Mouse (Mus musculus) heart, embryonic 12.5 days (tissue): ENCODE results near the gene Xpnpep3. TPM values are rescaled to one million over a fixed set of nuclear protein-coding genes. Genes with fewer than 3 reads are reported as not detected.
A peak's percentile ranks its signal among the peaks of the same experiment; 100 is the strongest.

Source experiments
- ATAC-seq: fragments of 200-750 bp; cut with Nextera tagmentation; 2 replicates; pipeline ENCODE4 v1.8.0; 2017; ENCODE audit warnings: moderate TSS enrichment, moderate library complexity; ENCODE audit not compliant: insufficient number of reproducible peaks, low FRiP score
- H3K27ac ChIP-seq: fragments of 300-500 bp; sonication (generic); 2 replicates; pipeline ENCODE4 v1.5.1; 2016; ENCODE audit warnings: mild to moderate bottlenecking, moderate library complexity; ENCODE audit not compliant: poor library complexity, severe bottlenecking
- H3K27me3 ChIP-seq: fragments of 300-500 bp; sonication (generic); replicated peaks from 2 replicates; pipeline ENCODE4 v1.6.1; 2016; ENCODE audit warnings: mild to moderate bottlenecking, moderate library complexity
- H3K36me3 ChIP-seq: fragments of 300-500 bp; sonication (generic); 2 replicates; pipeline ENCODE4 v1.6.1; 2016; ENCODE audit warnings: mild to moderate bottlenecking, moderate library complexity
- H3K4me1 ChIP-seq: fragments of 300-500 bp; sonication (generic); replicated peaks from 2 replicates; pipeline ENCODE4 v1.6.1; 2016; ENCODE audit warnings: mild to moderate bottlenecking
- H3K4me2 ChIP-seq: fragments of 300-500 bp; sonication (generic); 2 replicates; pipeline ENCODE4 v1.6.1; 2016; ENCODE audit warnings: mild to moderate bottlenecking, moderate library complexity
- H3K4me3 ChIP-seq: fragments of 300-500 bp; sonication (generic); 2 replicates; pipeline ENCODE4 v1.5.1; 2016; ENCODE audit warnings: mild to moderate bottlenecking
- H3K9ac ChIP-seq: fragments of 300-500 bp; sonication (generic); 2 replicates; pipeline ENCODE4 v1.6.1; 2016; ENCODE audit warnings: mild to moderate bottlenecking, moderate library complexity
- H3K9me3 ChIP-seq: fragments of 300-500 bp; sonication (generic); replicated peaks from 2 replicates; pipeline ENCODE4 v1.6.1; 2016; ENCODE audit warnings: mild to moderate bottlenecking, moderate library complexity
- WGBS: fragments of 180-500 bp; shearing (Covaris S2); methylation state at CpG from one replicate; pipeline ENCODE4 v1.1.7; 2016; 5-methylcytosine and 5-hydroxymethylcytosine counted together
- polyA plus RNA-seq: library from polyadenylated mRNA; unstranded; fragments of >200 nt; fragmentation: Nextera tagmentation; extraction: Ambion mirVana; gene quantifications from 2 replicates; pipeline ENCODE4 v1.2.1, GENCODE M21; 2016

Gene Xpnpep3
- 10.4 and 11.3 TPM in 2 replicates for polyA plus RNA-seq

- Histone ChIP-seq H3K36me3 (peaks cover 11% of the 10 kb centered on the region), H3K27ac (peak within 1 kb of the TSS; percentile 91), H3K4me3 (peak within 1 kb of the TSS; percentile 67), H3K4me1 (peaks cover 15% of the 10 kb centered on the region; the same call in 1 of the 2 replicates), H3K9me3 (no peaks in the 10 kb centered on the region), H3K27me3 (no peaks in the 10 kb centered on the region), H3K4me2 (peak within 1 kb of the TSS; percentile 91), H3K9ac (peak within 1 kb of the TSS; percentile 93)
- peak; percentile 100 for ATAC-seq
- under 1% methylated on average over 50 of the region's 50 CpGs for WGBS
Measured at GRCm38 (mm10) chr15:81399638-81400315, at the start of gene Xpnpep3, which contains the start of gene St13. TSS of gene Xpnpep3 (plus strand) at chr15:81400138. TSS of gene St13 (minus strand) at chr15:81400077.

GRCm38 (mm10) chr15:81350401-81350800, 49.5 kb upstream of the Xpnpep3 start:
- Histone ChIP-seq H3K4me2 (no peak overlapping the region), H3K27ac (no peak overlapping the region), H3K36me3 (0 out of 2 replicates have a peak, but pooled peaks cover 2% of the 10 kb centered on the region), H3K4me3 (no peak overlapping the region), H3K4me1 (peaks cover 4% of the 10 kb centered on the region), H3K9ac (no peak overlapping the region), H3K9me3 (no peaks in the 10 kb centered on the region), H3K27me3 (no peaks in the 10 kb centered on the region)
- WGBS, result 68% methylated on average over 1 of the region's 1 CpGs
- ATAC-seq, result no peak

GRCm38 (mm10) chr15:81352638-81353037, 47.3 kb upstream of the Xpnpep3 start:
- Histone ChIP-seq H3K9ac (no peak overlapping the region), H3K4me2 (no peak overlapping the region), H3K9me3 (no peaks in the 10 kb centered on the region), H3K36me3 (0 out of 2 replicates have a peak, but pooled peaks cover 4% of the 10 kb centered on the region), H3K27me3 (no peaks in the 10 kb centered on the region), H3K4me1 (peaks cover 4% of the 10 kb centered on the region), H3K4me3 (no peak overlapping the region), H3K27ac (no peak overlapping the region)
- WGBS, result 58% methylated on average over 1 of the region's 1 CpGs
- ATAC-seq, result no peak

GRCm38 (mm10) chr15:81355146-81355761, 44.7 kb upstream of the Xpnpep3 start:
- no peak; the same call in 1 of the 2 replicates for ATAC-seq
- no peak overlapping the region for H3K27ac ChIP-seq
- WGBS, result 57% methylated on average over 3 of the region's 3 CpGs

GRCm38 (mm10) chr15:81356946-81357345, 43.0 kb upstream of the Xpnpep3 start:
- Histone ChIP-seq H3K4me2 (no peak overlapping the region), H3K4me3 (no peak overlapping the region), H3K9me3 (no peaks in the 10 kb centered on the region), H3K4me1 (peaks cover 22% of the 10 kb centered on the region), H3K36me3 (0 out of 2 replicates have a peak, but pooled peaks cover 4% of the 10 kb centered on the region), H3K27ac (no peak overlapping the region), H3K27me3 (no peaks in the 10 kb centered on the region), H3K9ac (no peak overlapping the region)
- 56% methylated on average over 5 of the region's 5 CpGs for WGBS
- no peak for ATAC-seq

More at GRCm38 (mm10) chr15:81355146-81355761, 44.7 kb upstream of the Xpnpep3 start:
- no peak overlapping the region for H3K4me3 ChIP-seq
- H3K27me3 ChIP-seq, result no peaks in the 10 kb centered on the region
- H3K36me3 ChIP-seq, result 0 out of 2 replicates have a peak, but pooled peaks cover 4% of the 10 kb centered on the region
- H3K4me1 ChIP-seq, result peaks cover 17% of the 10 kb centered on the region
- no peaks in the 10 kb centered on the region for H3K9me3 ChIP-seq
- H3K9ac ChIP-seq, result no peak overlapping the region
- no peak overlapping the region for H3K4me2 ChIP-seq

- H3K9me3 ChIP-seq, result no peaks in the 10 kb centered on the region
- no peak overlapping the region for H3K4me3 ChIP-seq
- H3K27ac ChIP-seq, result no peak overlapping the region
- H3K27me3 ChIP-seq, result no peaks in the 10 kb centered on the region
- 78% methylated on average over 3 of the region's 3 CpGs for WGBS
- H3K9ac ChIP-seq, result no peak overlapping the region
- H3K4me2 ChIP-seq, result no peak overlapping the region
- H3K36me3 ChIP-seq, result peaks cover 15% of the 10 kb centered on the region
- peaks cover 22% of the 10 kb centered on the region for H3K4me1 ChIP-seq
- ATAC-seq, result no peak
Measured at GRCm38 (mm10) chr15:81358943-81359342, 41.0 kb upstream of the Xpnpep3 start.

GRCm38 (mm10) chr15:81359421-81359820, 40.5 kb upstream of the Xpnpep3 start:
- H3K4me3 ChIP-seq, result no peak overlapping the region
- WGBS, result 90% methylated on average over 5 of the region's 5 CpGs

GRCm38 (mm10) chr15:81360345-81361021, 39.5 kb upstream of the Xpnpep3 start, which contains the start of gene Slc25a17:
TSS of gene Slc25a17 (minus strand) at chr15:81360812.
- Histone ChIP-seq H3K4me2 (peak within 1 kb of the TSS; percentile 86), H3K4me3 (peak within 1 kb of the TSS; percentile 71), H3K4me1 (peaks cover 22% of the 10 kb centered on the region), H3K9ac (peak within 1 kb of the TSS; percentile 80), H3K9me3 (no peaks in the 10 kb centered on the region), H3K27me3 (no peaks in the 10 kb centered on the region), H3K36me3 (peaks cover 23% of the 10 kb centered on the region), H3K27ac (peak within 1 kb of the TSS; percentile 83)
- peak; percentile 99 for ATAC-seq
- WGBS, result 1% methylated on average over 30 of the region's 30 CpGs

More at GRCm38 (mm10) chr15:81359421-81359820, 40.5 kb upstream of the Xpnpep3 start:
- H3K27ac ChIP-seq, result no peak overlapping the region
- peaks cover 22% of the 10 kb centered on the region for H3K4me1 ChIP-seq
- H3K4me2 ChIP-seq, result peak overlapping the region; percentile 2; the same call in 1 of the 2 replicates
- no peak for ATAC-seq
- H3K36me3 ChIP-seq, result peaks cover 18% of the 10 kb centered on the region
- no peak overlapping the region for H3K9ac ChIP-seq
- H3K27me3 ChIP-seq, result no peaks in the 10 kb centered on the region
- H3K9me3 ChIP-seq, result no peaks in the 10 kb centered on the region

- ATAC-seq, result peak; percentile 46; the same call in 1 of the 2 replicates
- H3K4me1 ChIP-seq, result peaks cover 22% of the 10 kb centered on the region
- peak overlapping the region; percentile 86 for H3K4me2 ChIP-seq
- H3K36me3 ChIP-seq, result peaks cover 27% of the 10 kb centered on the region
- H3K9ac ChIP-seq, result no peak overlapping the region
- H3K4me3 ChIP-seq, result peak overlapping the region; percentile 71
- WGBS, result 36% methylated on average over 6 of the region's 6 CpGs
- H3K27ac ChIP-seq, result peak overlapping the region; percentile 83
- no peaks in the 10 kb centered on the region for H3K27me3 ChIP-seq
- no peaks in the 10 kb centered on the region for H3K9me3 ChIP-seq
Measured at GRCm38 (mm10) chr15:81361022-81361404, 38.9 kb upstream of the Xpnpep3 start.

- no peaks in the 10 kb centered on the region for H3K27me3 ChIP-seq
- no peak for ATAC-seq
- no peak overlapping the region for H3K9ac ChIP-seq
- H3K36me3 ChIP-seq, result peaks cover 32% of the 10 kb centered on the region
- H3K4me1 ChIP-seq, result peaks cover 22% of the 10 kb centered on the region
- 19% methylated on average over 10 of the region's 10 CpGs for WGBS
- H3K9me3 ChIP-seq, result no peaks in the 10 kb centered on the region
- H3K4me2 ChIP-seq, result peak overlapping the region; percentile 86
- peak overlapping the region; percentile 71; the same call in 1 of the 2 replicates for H3K4me3 ChIP-seq
- peak overlapping the region; percentile 83 for H3K27ac ChIP-seq
Measured at GRCm38 (mm10) chr15:81361417-81362015, 38.4 kb upstream of the Xpnpep3 start.
